ENCODE assay signal across 26 mouse cellular contexts in the genomic region with DNA sequence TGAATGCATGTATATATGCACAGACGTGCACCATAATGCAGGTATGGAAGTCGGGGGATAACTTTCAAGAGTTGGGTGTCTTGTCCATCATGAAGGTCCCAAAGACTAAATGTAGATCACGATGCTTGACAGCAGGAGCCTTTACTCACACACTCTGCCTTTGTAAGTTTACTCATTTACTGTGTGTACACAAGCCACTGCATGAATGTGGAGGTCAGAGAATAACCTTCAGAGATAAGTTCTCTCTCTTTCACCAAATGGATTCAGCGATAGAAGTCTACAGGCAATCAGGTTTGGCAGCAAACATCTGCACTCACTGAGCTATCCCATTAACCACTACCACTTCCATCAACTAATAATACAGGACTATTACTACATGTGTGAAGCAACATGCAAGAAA. TPM values are rescaled to one million over a fixed set of nuclear protein-coding genes. Genes with fewer than 3 reads are reported as not detected.
DNase-seq lines count a peak whose midpoint lies in the region; ATAC-seq and TF ChIP-seq lines count a peak whose summit lies in the region.
"Had no signal": no experiment of that assay in that cellular context is flagged by ENCODE, and none has a peak within 500 bp of the region (broad histone marks: within the 10 kb centered on the region; RNA-seq: fewer than 3 reads in every experiment).

No protein-coding gene starts in this region.

- H3K27ac ChIP-seq in heart, postnatal 0 days (ENCODE audit: low read depth) = peak overlapping the region; percentile 8; the same call in 1 of the 2 replicates
- H3K27ac ChIP-seq in liver, embryonic 12.5 days = no peak overlapping the region
- no peak overlapping the region for H3K27ac ChIP-seq in liver, embryonic 16.5 days (ENCODE audit: low read length)
- H3K27ac ChIP-seq: embryonic facial prominence, embryonic 12.5 days; hindbrain, embryonic 12.5 days; hindbrain, postnatal 0 days had no signal

- no peak for TF ChIP-seq EP300 in heart, postnatal 0 days (IDR thresholded peaks at IDR 0.05; ENCODE audit: low read depth)

- H3K4me2 ChIP-seq in heart, postnatal 0 days (ENCODE audit: low read depth, low read length) = no peak overlapping the region
- H3K4me2 ChIP-seq in liver, embryonic 12.5 days = no peak overlapping the region
- 0 out of 2 replicates have a peak overlapping the region, but pooled peaks have one; percentile 13 for H3K4me2 ChIP-seq in liver, embryonic 16.5 days (ENCODE audit: low read depth, low read length)
- H3K4me2 ChIP-seq: embryonic facial prominence, embryonic 12.5 days; heart, embryonic 12.5 days; hindbrain, embryonic 12.5 days had no signal

- no peak overlapping the region for H3K4me3 ChIP-seq in heart, postnatal 0 days (ENCODE audit: low read depth, low read length)
- H3K4me3 ChIP-seq in liver, embryonic 12.5 days = no peak overlapping the region
- H3K4me3 ChIP-seq in liver, embryonic 16.5 days (ENCODE audit: low read depth, low read length) = no peak overlapping the region
- H3K4me3 ChIP-seq: embryonic facial prominence, embryonic 12.5 days; heart, embryonic 12.5 days; hindbrain, embryonic 12.5 days had no signal

- no peaks in the 10 kb centered on the region for H3K27me3 ChIP-seq in heart, postnatal 0 days (ENCODE audit: control insufficient read depth, insufficient read depth, low read length)
- no peaks in the 10 kb centered on the region for H3K27me3 ChIP-seq in liver, embryonic 12.5 days (replicated peaks)
- no peaks in the 10 kb centered on the region for H3K27me3 ChIP-seq in liver, embryonic 16.5 days (ENCODE audit: control insufficient read depth, insufficient read depth, low read depth, low read length)
- H3K27me3 ChIP-seq: embryonic facial prominence, embryonic 12.5 days; heart, embryonic 12.5 days; hindbrain, embryonic 12.5 days had no signal

- peaks cover 34% of the 10 kb centered on the region for H3K36me3 ChIP-seq in heart, postnatal 0 days (replicated peaks; ENCODE audit: control insufficient read depth, insufficient read depth, low read length)
- H3K36me3 ChIP-seq in liver, embryonic 12.5 days = peaks cover 33% of the 10 kb centered on the region
- H3K36me3 ChIP-seq in liver, embryonic 16.5 days (ENCODE audit: control insufficient read depth, insufficient read depth) = peaks cover 11% of the 10 kb centered on the region

- H3K9me3 ChIP-seq in heart, postnatal 0 days (replicated peaks; ENCODE audit: control insufficient read depth, low read length) = no peaks in the 10 kb centered on the region
- H3K9me3 ChIP-seq in liver, embryonic 12.5 days (replicated peaks) = no peaks in the 10 kb centered on the region
- no peaks in the 10 kb centered on the region for H3K9me3 ChIP-seq in liver, embryonic 16.5 days (replicated peaks; ENCODE audit: control insufficient read depth, low read length)
- H3K9me3 ChIP-seq: embryonic facial prominence, embryonic 12.5 days; heart, embryonic 12.5 days; hindbrain, embryonic 12.5 days had no signal

- no peak for ATAC-seq in heart, postnatal 0 days (ENCODE audit: insufficient read depth, low read depth)
- peak; percentile 55 for ATAC-seq in liver, embryonic 12.5 days
- ATAC-seq in liver, embryonic 16.5 days (ENCODE audit: low read depth) = peak; percentile 79
- ATAC-seq: forebrain, embryonic 14.5 days; hindbrain, postnatal 0 days had no signal

- no peak overlapping the region for H3K9ac ChIP-seq in heart, postnatal 0 days (replicated peaks; ENCODE audit: low read depth, low read length)
- no peak overlapping the region for H3K9ac ChIP-seq in liver, embryonic 12.5 days
- no peak overlapping the region for H3K9ac ChIP-seq in liver, embryonic 16.5 days (ENCODE audit: low read depth, low read length)
- H3K9ac ChIP-seq: embryonic facial prominence, embryonic 12.5 days; heart, embryonic 12.5 days; hindbrain, embryonic 12.5 days had no signal

- WGBS in heart, postnatal 0 days = 80% methylated on average over 4 of the region's 4 CpGs
- WGBS in liver, embryonic 12.5 days (ENCODE audit: insufficient replicate concordance) = 77% methylated on average over 4 of the region's 4 CpGs
- WGBS in liver, embryonic 16.5 days (ENCODE audit: insufficient replicate concordance) = 70% methylated on average over 4 of the region's 4 CpGs

- intact Hi-C loops in heart, postnatal 25 days (cut with DNase I) = no loop called here

- no peak for DNase-seq in heart, postnatal 0 days (ENCODE audit: low spot score)
- no peak for DNase-seq in heart, postnatal 25 days (ENCODE audit: low spot score)
- DNase-seq in thymus, postnatal 10 days (ENCODE audit: low spot score in 2 of 2) = no peak
- DNase-seq in right cerebral cortex, postnatal 25 days = no peak
- DNase-seq in B cell, adult 2 months = no peak
- DNase-seq: adrenal gland, adult 8-10 months; cerebellum, adult 9-11 months; embryo, embryonic 11 days; gastrocnemius, postnatal 25 days; heart, adult 18-20 months; heart, postnatal 36 days; kidney, adult 11 months; kidney, postnatal 14 days; layer of hippocampus, adult 9-11 months; lung, adult 18-20 months; lung, postnatal 10 days; midbrain, embryonic 14.5 days; thymus, adult 18-20 months; thymus, postnatal 36 days had no signal

- no peak for TF ChIP-seq CTCF in heart, postnatal 0 days (IDR thresholded peaks at IDR 0.05; ENCODE audit: low read depth)

- H3K4me1 ChIP-seq in heart, postnatal 0 days (ENCODE audit: control insufficient read depth, insufficient read depth) = peaks cover 10% of the 10 kb centered on the region
- peaks cover 3% of the 10 kb centered on the region; the same call in 1 of the 2 replicates for H3K4me1 ChIP-seq in liver, embryonic 12.5 days
- peaks cover 3% of the 10 kb centered on the region for H3K4me1 ChIP-seq in liver, embryonic 16.5 days (ENCODE audit: control insufficient read depth, low read depth, low read length)
- H3K4me1 ChIP-seq: embryonic facial prominence, embryonic 12.5 days; hindbrain, embryonic 12.5 days had no signal

RNA-seq across cellular contexts. Expression of gene Actr3, which starts 16.8 kb away (rescaled TPM):
- 193 and 208 TPM in 2 replicates for total RNA-seq in heart, postnatal 0 days (2014; rRNA removed; ENCODE audit: low replicate concordance)
- polyA plus RNA-seq in heart, postnatal 0 days (2015; fragmentation: Nextera tagmentation; extraction: Ambion mirVana) = 242 and 287 TPM in 2 replicates
- 100 to 1,000 TPM; 125 to 136 TPM for total RNA-seq in heart, postnatal 25 days (2021)
- 169 and 177 TPM in 2 replicates for polyA plus RNA-seq in liver, embryonic 12.5 days (2016; fragmentation: Nextera tagmentation; extraction: Ambion mirVana)
- 123 and 126 TPM in 2 replicates for polyA plus RNA-seq in liver, embryonic 16.5 days (2015; fragmentation: Nextera tagmentation; extraction: Ambion mirVana)
